Mouse (Mus musculus): ENCODE results near the gene Spry1. TPM values are rescaled to one million over a fixed set of nuclear protein-coding genes. Genes with fewer than 3 reads are reported as not detected.

The Spry1 gene
- total and polyA plus RNA-seq, 3 experiments: not detected

GRCm38 (mm10) chr3:37603541-37603940 is 36.2 kb upstream of the Spry1 start:
- no peak for TF ChIP-seq SMC3 (IDR thresholded peaks at IDR 0.05; ENCODE audit: low read depth, low read length)
- TF ChIP-seq HCFC1 (IDR thresholded peaks at IDR 0.05; ENCODE audit: low read depth, low read length): no peak
- TF ChIP-seq MAFK (IDR thresholded peaks at IDR 0.05; ENCODE audit: insufficient replicate concordance, low read length): no peak
- TF ChIP-seq BHLHE40 (IDR thresholded peaks at IDR 0.05; ENCODE audit: low read depth, low read length): no peak
- TF ChIP-seq TCF12 (IDR thresholded peaks at IDR 0.05; ENCODE audit: low read depth, low read length): no peak
- TF ChIP-seq USF2 (conservative IDR thresholded peaks at IDR 0.05; ENCODE audit: low read depth, low read length): no peak
- no peak for DNase-seq (ENCODE audit: extremely low read depth)
- H3K4me1 ChIP-seq (ENCODE audit: control insufficient read depth in 1 of 2, insufficient read depth in 2 of 2): peaks cover 7 to 14% of the 10 kb centered on the region in 2 experiments
- H3K9me3 ChIP-seq (replicated peaks; ENCODE audit: low read length): no peaks in the 10 kb centered on the region
- no peaks in the 10 kb centered on the region for H3K27me3 ChIP-seq (replicated peaks)
- H3K36me3 ChIP-seq (replicated peaks in 1 of 2; ENCODE audit: control insufficient read depth in 1 of 2, insufficient read depth in 1 of 2, low read length in 1 of 2): no peaks in the 10 kb centered on the region
- dilution Hi-C loops (cut with MboI; ENCODE audit: extremely low pct_ligation_motif_present, extremely low pct_unique_long_range_greater_than_20kb, low sequenced_read_pairs) (no loop called here), in situ Hi-C loops (cut with MboI; ENCODE audit: low pct_ligation_motif_present, low pct_unique_long_range_greater_than_20kb, low sequenced_read_pairs) (no loop called here)
- H3K79me2 ChIP-seq (replicated peaks; ENCODE audit: control insufficient read depth, extremely low read depth, insufficient read depth, poor library complexity, severe bottlenecking): no peaks in the 10 kb centered on the region
- H3K4me2 ChIP-seq (ENCODE audit: insufficient read depth, low read depth, poor library complexity, severe bottlenecking): no peak overlapping the region
- H3K4me3 ChIP-seq (replicated peaks in 1 of 3; ENCODE audit: low read depth in 2 of 3, low read length in 2 of 3, poor library complexity in 1 of 3): no peak overlapping the region
- H3K9ac ChIP-seq (ENCODE audit: insufficient read depth, low read depth): no peak overlapping the region
- H3K27ac ChIP-seq (ENCODE audit: insufficient read depth, low read depth): no peak overlapping the region

GRCm38 (mm10) chr3:37604976-37605875 is 34.5 kb upstream of the Spry1 start:
- no peak overlapping the region for H3K4me2 ChIP-seq (ENCODE audit: insufficient read depth, low read depth, poor library complexity, severe bottlenecking)
- no peaks in the 10 kb centered on the region for H3K36me3 ChIP-seq (replicated peaks in 1 of 2; ENCODE audit: control insufficient read depth in 1 of 2, insufficient read depth in 1 of 2, low read length in 1 of 2)
- H3K79me2 ChIP-seq (replicated peaks; ENCODE audit: control insufficient read depth, extremely low read depth, insufficient read depth, poor library complexity, severe bottlenecking): no peaks in the 10 kb centered on the region
- peaks cover 7 to 14% of the 10 kb centered on the region in 2 experiments for H3K4me1 ChIP-seq (ENCODE audit: control insufficient read depth in 1 of 2, insufficient read depth in 2 of 2)
- dilution Hi-C loops (cut with MboI; ENCODE audit: extremely low pct_ligation_motif_present, extremely low pct_unique_long_range_greater_than_20kb, low sequenced_read_pairs): no loop called here
- H3K4me3 ChIP-seq (replicated peaks in 1 of 3; ENCODE audit: low read depth in 2 of 3, low read length in 2 of 3, poor library complexity in 1 of 3): no peak overlapping the region
- no peaks in the 10 kb centered on the region for H3K27me3 ChIP-seq (replicated peaks)
- in situ Hi-C loops (cut with MboI; ENCODE audit: low pct_ligation_motif_present, low pct_unique_long_range_greater_than_20kb, low sequenced_read_pairs): no loop called here
- DNase-seq (ENCODE audit: extremely low read depth): no peak
- H3K9ac ChIP-seq (ENCODE audit: insufficient read depth, low read depth): no peak overlapping the region
- H3K27ac ChIP-seq (ENCODE audit: insufficient read depth, low read depth): no peak overlapping the region
- TF ChIP-seq HCFC1 (IDR thresholded peaks at IDR 0.05; ENCODE audit: low read depth, low read length) (no peak), MAX (IDR thresholded peaks at IDR 0.05; ENCODE audit: low read length) (no peak), UBTF (IDR thresholded peaks at IDR 0.05; ENCODE audit: low read depth, low read length) (no peak), ZNF384 (IDR thresholded peaks at IDR 0.05; ENCODE audit: low read depth, low read length) (no peak), MAZ (IDR thresholded peaks at IDR 0.05; ENCODE audit: low read depth, low read length) (no peak)
- peaks cover 2% of the 10 kb centered on the region for H3K9me3 ChIP-seq (replicated peaks; ENCODE audit: low read length)

- Histone ChIP-seq H3K4me3 (replicated peaks in 1 of 3; ENCODE audit: low read depth in 2 of 3, low read length in 2 of 3, poor library complexity in 1 of 3) (no peak overlapping the region), H3K36me3 (replicated peaks in 1 of 2; ENCODE audit: control insufficient read depth in 1 of 2, insufficient read depth in 1 of 2, low read length in 1 of 2) (no peaks in the 10 kb centered on the region), H3K9me3 (replicated peaks; ENCODE audit: low read length) (peaks cover 2% of the 10 kb centered on the region), H3K27me3 (replicated peaks) (no peaks in the 10 kb centered on the region), H3K9ac (ENCODE audit: insufficient read depth, low read depth) (no peak overlapping the region), H3K4me1 (ENCODE audit: control insufficient read depth in 1 of 2, insufficient read depth in 2 of 2) (peaks cover 7 to 14% of the 10 kb centered on the region in 2 experiments), H3K4me2 (ENCODE audit: insufficient read depth, low read depth, poor library complexity, severe bottlenecking) (no peak overlapping the region), H3K27ac (ENCODE audit: insufficient read depth, low read depth) (no peak overlapping the region), H3K79me2 (replicated peaks; ENCODE audit: control insufficient read depth, extremely low read depth, insufficient read depth, poor library complexity, severe bottlenecking) (no peaks in the 10 kb centered on the region)
- no peak for DNase-seq (ENCODE audit: extremely low read depth)
- no peak for TF ChIP-seq NELFE (IDR thresholded peaks at IDR 0.05; ENCODE audit: low read depth, low read length)
- TF ChIP-seq ELF1 (IDR thresholded peaks at IDR 0.05; ENCODE audit: low read depth, low read length): no peak
- TF ChIP-seq MAX (IDR thresholded peaks at IDR 0.05; ENCODE audit: low read length): no peak
- no peak for TF ChIP-seq MAFK (IDR thresholded peaks at IDR 0.05; ENCODE audit: insufficient replicate concordance, low read length)
- TF ChIP-seq CHD1 (IDR thresholded peaks at IDR 0.05; ENCODE audit: low read depth, low read length): no peak
- TF ChIP-seq TCF12 (IDR thresholded peaks at IDR 0.05; ENCODE audit: low read depth, low read length): no peak
- no peak for TF ChIP-seq POLR2A (IDR thresholded peaks at IDR 0.05; ENCODE audit: low read depth, low read length)
- TF ChIP-seq ZKSCAN1 (IDR thresholded peaks at IDR 0.05; ENCODE audit: borderline replicate concordance, low read depth, low read length): no peak
- TF ChIP-seq RAD21 (IDR thresholded peaks at IDR 0.05; ENCODE audit: low read depth, low read length): no peak
- dilution Hi-C loops (cut with MboI; ENCODE audit: extremely low pct_ligation_motif_present, extremely low pct_unique_long_range_greater_than_20kb, low sequenced_read_pairs) (no loop called here), in situ Hi-C loops (cut with MboI; ENCODE audit: low pct_ligation_motif_present, low pct_unique_long_range_greater_than_20kb, low sequenced_read_pairs) (no loop called here)
Measured at GRCm38 (mm10) chr3:37605876-37606238, 33.9 kb upstream of the Spry1 start.

Measured in CH12.LX (cell line).